Mouse (Mus musculus) gastrocnemius, postnatal 14 days (tissue): ENCODE results near the gene Faap100. TPM values are rescaled to one million over a fixed set of nuclear protein-coding genes. Genes with fewer than 3 reads are reported as not detected.

Source experiments
- DNase-seq: peaks from one replicate; pipeline ENCODE4 v3.0.0; 2021; ENCODE audit warnings: mixed read lengths
- intact Hi-C: fragments of 180-260 bp; cut with DNase I; formaldehyde crosslinking; loops from one replicate; pipeline ENCODE4 v1.15.1; 2025; ENCODE audit warnings: low total_unique reads
- microRNA-seq, 2 experiments: library from miRNA; unstranded; fragments of <30 nt; microRNA quantifications; one replicate each; pipeline ENCODE4 v1.2.0; 2021
- total RNA-seq, 2 experiments: library from RNA; stranded (reverse); gene quantifications; 2 replicates each; pipeline ENCODE4 v1.2.3; 2021

Gene Faap100
- total RNA-seq, 2 experiments from 2014 or later, result 11.2 to 16.0 TPM

DNA sequence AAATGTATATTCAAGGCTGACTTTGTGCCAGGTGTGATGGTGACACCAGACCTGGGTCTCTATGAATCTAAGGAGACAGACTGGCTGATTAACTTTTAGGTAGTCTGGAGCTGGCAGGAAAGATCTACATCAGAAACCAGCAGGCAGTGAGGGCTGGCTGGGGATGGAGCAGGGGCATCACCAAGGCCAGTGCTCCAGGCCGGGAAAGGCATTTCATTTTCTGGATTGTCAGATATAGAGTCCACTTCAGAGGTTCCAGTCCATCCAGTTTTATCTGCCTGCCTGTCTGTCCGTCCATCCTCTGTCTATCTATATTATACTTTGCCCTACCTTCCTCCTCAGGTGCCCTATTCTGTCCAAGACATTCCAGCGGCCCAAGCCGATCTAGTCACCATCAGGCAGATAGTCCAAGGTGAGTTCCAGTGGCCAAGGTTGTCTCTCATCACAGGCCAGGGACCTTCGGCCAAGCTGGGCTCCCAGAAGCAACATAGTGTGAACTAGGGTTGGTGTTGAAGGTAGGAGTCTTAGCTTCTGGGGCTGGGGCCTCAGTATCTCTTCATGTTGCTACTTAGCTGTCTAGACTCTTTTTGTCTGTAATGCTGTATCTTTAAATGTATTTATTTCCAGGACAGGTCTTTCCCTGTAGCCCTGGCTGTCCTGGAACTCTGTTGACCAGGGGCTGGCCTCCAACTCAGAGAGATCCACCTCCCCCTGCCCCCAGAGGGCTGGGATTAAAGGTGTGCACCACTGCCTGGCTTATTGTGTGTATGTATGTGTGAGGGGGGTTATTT, 34.9 kb downstream of the Faap100 start:
- peak; percentile 9 for DNase-seq

GRCm38 (mm10) chr11:120342656-120343160, 35.9 kb downstream of the Faap100 start:
- no peak for DNase-seq
- intact Hi-C loops, result no loop called here

More for the DNA sequence above, 34.9 kb downstream of the Faap100 start:
- intact Hi-C loops, result no loop called here

- intact Hi-C loops, result no loop called here
- DNase-seq, result peak; percentile 2
Observed at GRCm38 (mm10) chr11:120341661-120342060, 36.9 kb downstream of the Faap100 start.

- intact Hi-C loops, result no loop called here
- DNase-seq, result no peak
Observed at GRCm38 (mm10) chr11:120339978-120340513, 38.5 kb downstream of the Faap100 start.

DNA sequence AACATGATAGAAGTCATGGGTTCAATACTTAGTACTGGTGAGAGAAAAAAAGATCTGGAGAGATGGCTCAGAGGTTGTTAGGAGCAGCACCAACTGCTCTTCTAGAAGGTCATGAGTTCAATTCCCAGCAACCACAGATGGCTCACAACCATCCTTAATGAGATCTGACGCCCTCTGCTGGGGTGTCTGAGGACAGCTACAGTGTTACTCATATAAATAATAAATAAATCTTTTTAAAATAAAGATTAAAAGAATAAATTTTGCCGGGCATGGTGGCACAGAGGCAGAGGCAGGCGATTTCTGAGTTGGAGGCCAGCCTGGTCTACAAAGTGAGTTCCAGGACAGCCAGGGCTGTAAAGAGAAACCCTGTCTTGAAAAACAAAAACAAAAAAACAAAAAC, 39.8 kb downstream of the Faap100 start:
- intact Hi-C loops, result no loop called here
- DNase-seq, result no peak

DNA sequence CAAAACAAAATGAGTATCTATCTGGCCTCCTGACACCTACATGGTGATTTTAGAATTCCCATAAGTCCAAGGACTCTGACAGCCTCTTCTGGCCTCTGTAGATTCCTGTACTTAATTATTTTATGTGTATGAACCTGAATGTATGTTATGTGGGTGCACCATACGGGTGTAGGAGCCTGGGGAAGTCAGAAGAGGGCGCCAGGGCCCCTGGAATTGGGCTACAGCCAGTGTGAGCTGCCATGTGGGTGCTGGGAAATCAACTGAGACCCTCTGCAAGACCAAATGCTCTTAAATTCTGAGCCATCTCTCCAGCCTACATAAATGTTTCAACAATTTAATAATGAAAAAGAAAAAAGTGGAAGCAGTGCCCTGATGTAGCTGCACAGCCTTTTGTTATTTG, 41.1 kb downstream of the Faap100 start:
- peak; percentile 3 for DNase-seq
- intact Hi-C loops, result no loop called here

DNA sequence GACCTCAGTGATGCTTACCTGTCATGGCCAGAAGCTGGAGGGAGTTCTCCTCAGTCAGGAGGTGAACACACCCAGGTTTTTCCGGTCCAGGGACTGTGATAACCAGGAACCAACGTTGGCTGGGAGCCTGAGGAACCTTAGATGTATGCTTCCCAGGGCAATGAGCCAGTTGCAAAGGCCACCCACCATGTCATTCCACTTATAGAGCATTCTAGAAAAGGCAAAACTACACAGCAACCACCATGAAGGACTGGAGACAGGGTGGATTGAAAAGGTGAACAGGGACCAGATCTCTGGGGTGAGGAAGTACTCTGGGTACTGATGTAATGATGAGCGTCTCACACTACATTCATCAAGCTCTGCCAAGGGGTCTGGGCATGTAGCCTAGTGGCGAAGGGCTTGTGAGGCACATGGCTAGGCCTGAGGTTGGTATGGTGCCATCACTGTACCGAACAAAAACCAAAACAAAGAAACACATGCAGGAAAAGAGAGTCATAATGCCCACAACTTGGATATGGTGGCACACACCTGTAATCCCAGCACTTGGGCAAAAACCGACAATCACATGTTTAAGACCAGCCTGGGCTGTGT, 43.0 kb downstream of the Faap100 start:
- intact Hi-C loops, result no loop called here
- no peak for DNase-seq

- DNase-seq, result no peak
- intact Hi-C loops, result no loop called here
Observed at GRCm38 (mm10) chr11:120320156-120320555, 58.4 kb downstream of the Faap100 start.

DNA sequence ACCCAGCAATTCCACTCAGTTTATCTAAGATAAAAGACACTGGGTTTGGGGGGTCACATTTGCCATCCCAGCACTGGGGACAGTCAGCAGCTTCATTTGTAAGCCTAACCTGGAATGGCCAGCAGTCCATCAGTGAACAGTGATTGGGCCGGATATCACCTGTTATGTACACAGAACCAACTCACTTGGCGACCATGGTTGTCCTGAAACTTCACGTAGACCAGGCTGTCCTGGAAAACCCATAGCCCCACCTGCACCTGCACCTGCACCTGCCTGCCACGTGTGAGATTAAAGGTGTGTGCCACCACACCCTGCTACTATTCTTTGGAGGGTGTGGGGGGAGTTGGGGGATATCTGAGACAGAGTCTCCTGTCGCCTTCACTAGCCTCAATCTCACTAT, 59.3 kb downstream of the Faap100 start:
- intact Hi-C loops, result no loop called here
- DNase-seq, result no peak

Small RNAs within 50 kb of the gene (microRNA-seq; reads per million reads assigned to microRNA genes)
- gene Gm23419 (0 reads per million in 2 experiments), gene Mir6935 (0.96 to 1.0 reads per million in 2 experiments)

Other genes starting within 250 kb of the Faap100 start
- gene Slc38a10, start 227.4 kb downstream of the Faap100 start, total RNA-seq, result 10 to 100 TPM; 56.1 to 60.8 TPM
- 1 to 10 TPM; 3.4 to 8.1 TPM for gene Bahcc1, start 145.8 kb downstream of the Faap100 start, total RNA-seq
- 100 to 1,000 TPM; 308 to 391 TPM for gene Actg1, start 30.2 kb downstream of the Faap100 start, total RNA-seq
- under 1 TPM; 0.16 to 0.39 TPM for gene Fscn2, start 17.2 kb downstream of the Faap100 start, total RNA-seq
- 10 to 100 TPM; 55.1 to 61.7 TPM for gene Nploc4, start 58.9 kb upstream of the Faap100 start, total RNA-seq
- not detected for gene Tspan10, start 63.9 kb upstream of the Faap100 start, total RNA-seq
- under 1 TPM; 0.16 to 0.35 TPM for gene Pde6g, start 74.7 kb upstream of the Faap100 start, total RNA-seq
- 10 to 100 TPM; 26.5 to 29.0 TPM for gene Oxld1, start 79.3 kb upstream of the Faap100 start, total RNA-seq
- 1 to 10 TPM; 4.3 to 5.3 TPM for gene Ccdc137, start 79.4 kb upstream of the Faap100 start, total RNA-seq
- 10 to 100 TPM; 11.4 to 11.8 TPM for gene Arl16, start 88.8 kb upstream of the Faap100 start, total RNA-seq
- 100 to 1,000 TPM; 133 to 143 TPM for gene Mrpl12, start 105.8 kb upstream of the Faap100 start, total RNA-seq
- gene Slc25a10, start 113.1 kb upstream of the Faap100 start, total RNA-seq, result 1 to 10 TPM; 5.1 to 7.0 TPM
- under 1 TPM in 1 of 2 experiments, not detected in 1; 0.38 TPM for gene Gcgr, start 151.9 kb upstream of the Faap100 start, total RNA-seq
- 10 to 100 TPM; 31.1 to 33.3 TPM for gene Mcrip1, start 171.0 kb upstream of the Faap100 start, total RNA-seq
- 100 to 1,000 TPM; 159 to 234 TPM for gene Ppp1r27, start 172.4 kb upstream of the Faap100 start, total RNA-seq
- 100 to 1,000 TPM; 264 to 301 TPM for gene P4hb, start 194.5 kb upstream of the Faap100 start, total RNA-seq
- gene Arhgdia, start 202.9 kb upstream of the Faap100 start, total RNA-seq, result 100 to 1,000 TPM; 118 to 144 TPM
- 10 to 100 TPM; 44.6 to 60.9 TPM for gene Alyref, start 219.6 kb upstream of the Faap100 start, total RNA-seq
- gene Anapc11, start 219.7 kb upstream of the Faap100 start, total RNA-seq, result 10 to 100 TPM; 54.0 to 55.6 TPM
- gene Npb, start 229.7 kb upstream of the Faap100 start, total RNA-seq, result not detected
- gene Pcyt2, start 239.2 kb upstream of the Faap100 start, total RNA-seq, result 10 to 100 TPM; 25.7 to 25.8 TPM
- gene Sirt7, start 246.5 kb upstream of the Faap100 start, total RNA-seq, result 1 to 10 TPM; 5.2 to 5.4 TPM